Mouse (Mus musculus) embryonic facial prominence, embryonic 14.5 days (tissue): ENCODE measurements around the gene Trib3. TPM values are rescaled to one million over a fixed set of nuclear protein-coding genes. Genes with fewer than 3 reads are reported as not detected.

Experiments
- ATAC-seq: fragments of 200-750 bp; cut with Nextera tagmentation; 2 replicates; pipeline ENCODE4 v1.8.0; 2017; ENCODE audit warnings: low read depth, moderate number of reproducible peaks, moderate TSS enrichment
- DNase-seq: peaks from one replicate; pipeline ENCODE4 v3.0.0-alpha.2; 2015; ENCODE audit warnings: low spot score
- H3K27ac ChIP-seq: fragments of 300-500 bp; sonication (generic); replicated peaks from 2 replicates; pipeline ENCODE4 v1.5.1; 2014; ENCODE audit warnings: low read depth, mild to moderate bottlenecking, low read length, moderate library complexity
- H3K27me3 ChIP-seq: fragments of 300-500 bp; sonication (generic); replicated peaks from 2 replicates; pipeline ENCODE4 v1.6.1; 2014; ENCODE audit warnings: low read length; ENCODE audit not compliant: control insufficient read depth, insufficient read depth
- H3K36me3 ChIP-seq: fragments of 300-500 bp; sonication (generic); 2 replicates; pipeline ENCODE4 v1.6.1; 2014; ENCODE audit warnings: low read length, mixed read lengths; ENCODE audit not compliant: control insufficient read depth, insufficient read depth
- H3K4me1 ChIP-seq: fragments of 300-500 bp; sonication (generic); 2 replicates; pipeline ENCODE4 v1.6.1; 2014; ENCODE audit warnings: antibody characterized with exemption, low read length; ENCODE audit not compliant: control insufficient read depth, insufficient read depth
- H3K4me2 ChIP-seq: fragments of 300-500 bp; sonication (generic); 2 replicates; pipeline ENCODE4 v1.6.1; 2014; ENCODE audit warnings: low read depth, mild to moderate bottlenecking, low read length, moderate library complexity, mixed read lengths
- H3K4me3 ChIP-seq: fragments of 300-500 bp; sonication (generic); 2 replicates; pipeline ENCODE4 v1.5.1; 2014; ENCODE audit warnings: low read depth, mild to moderate bottlenecking, low read length
- H3K9ac ChIP-seq: fragments of 300-500 bp; sonication (generic); 2 replicates; pipeline ENCODE4 v1.6.1; 2014; ENCODE audit warnings: low read depth, mild to moderate bottlenecking, low read length, moderate library complexity, mixed read lengths
- H3K9me3 ChIP-seq: fragments of 300-500 bp; sonication (generic); 2 replicates; pipeline ENCODE4 v1.6.1; 2016; ENCODE audit warnings: low read length; ENCODE audit not compliant: control insufficient read depth
- WGBS: fragments of 180-500 bp; shearing (Covaris S2); extraction: QIAGEN DNeasy Blood & Tissue Kit; methylation state at CpG from one replicate; pipeline ENCODE4 v1.1.7; 2014; 5-methylcytosine and 5-hydroxymethylcytosine counted together
- polyA plus RNA-seq: library from polyadenylated mRNA; unstranded; fragments of >200 nt; fragmentation: Nextera tagmentation; extraction: Ambion mirVana; gene quantifications from 2 replicates; pipeline ENCODE4 v1.2.1, GENCODE M21; 2014

The Trib3 gene
- polyA plus RNA-seq, 1 experiment from 2014 or later, result 3.0 TPM

DNA sequence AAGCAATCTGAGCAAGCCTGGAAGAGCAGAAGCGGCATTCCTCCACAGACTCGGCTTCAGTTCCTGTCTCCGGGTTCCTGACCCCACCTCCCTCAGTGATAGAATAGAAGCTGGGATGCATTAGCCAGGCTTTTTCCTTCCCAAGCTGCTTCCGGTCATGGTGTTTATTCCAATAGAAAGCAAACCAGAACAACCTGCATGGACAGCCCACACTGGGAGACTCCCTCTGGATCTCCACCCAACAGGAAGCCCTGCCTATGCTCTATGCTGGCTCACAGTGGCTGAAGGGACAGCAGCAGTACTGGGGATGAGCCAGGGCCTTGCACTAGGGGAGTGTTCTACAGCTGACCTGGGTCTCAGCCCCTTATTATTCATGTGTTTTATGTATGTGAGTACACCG is 15.9 kb downstream of the Trib3 start:
- WGBS, result 53% methylated on average over 5 of the region's 5 CpGs
- H3K36me3 ChIP-seq, result peaks cover 68% of the 10 kb centered on the region
- no peak for ATAC-seq

DNA sequence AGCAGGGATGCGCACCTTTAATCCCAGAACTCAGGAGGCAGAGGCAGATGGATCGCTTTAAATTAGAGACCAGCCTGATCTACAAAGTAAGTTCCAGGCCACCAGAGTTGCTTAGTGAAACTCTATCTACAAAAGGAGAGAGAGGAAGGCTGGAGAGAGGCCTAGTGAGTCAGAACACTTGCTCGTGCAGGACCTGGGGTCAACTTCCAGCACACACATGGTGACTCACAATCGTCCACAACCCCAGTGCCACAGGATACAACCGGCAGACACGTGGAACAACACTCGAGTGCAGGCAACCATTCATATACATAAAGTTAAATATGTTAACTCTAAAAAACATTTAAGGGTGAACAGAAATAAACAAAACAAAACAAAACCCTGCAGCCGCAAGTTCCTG is 17.2 kb downstream of the Trib3 start:
- ATAC-seq, result no peak
- DNase-seq, result no peak
- no peak overlapping the region for H3K9ac ChIP-seq
- peaks cover 79% of the 10 kb centered on the region for H3K36me3 ChIP-seq
- H3K27me3 ChIP-seq, result no peaks in the 10 kb centered on the region
- no peak overlapping the region for H3K4me3 ChIP-seq
- no peaks in the 10 kb centered on the region for H3K9me3 ChIP-seq
- H3K4me2 ChIP-seq, result no peak overlapping the region
- 80% methylated on average over 8 of the region's 8 CpGs for WGBS
- H3K27ac ChIP-seq, result no peak overlapping the region
- peaks cover 11% of the 10 kb centered on the region for H3K4me1 ChIP-seq

More for the DNA sequence above, 15.9 kb downstream of the Trib3 start:
- no peak overlapping the region for H3K9ac ChIP-seq
- H3K27ac ChIP-seq, result no peak overlapping the region
- no peak overlapping the region for H3K4me2 ChIP-seq
- peak; percentile 25 for DNase-seq
- H3K9me3 ChIP-seq, result no peaks in the 10 kb centered on the region
- H3K27me3 ChIP-seq, result no peaks in the 10 kb centered on the region
- no peak overlapping the region for H3K4me3 ChIP-seq
- H3K4me1 ChIP-seq, result peaks cover 11% of the 10 kb centered on the region

DNA sequence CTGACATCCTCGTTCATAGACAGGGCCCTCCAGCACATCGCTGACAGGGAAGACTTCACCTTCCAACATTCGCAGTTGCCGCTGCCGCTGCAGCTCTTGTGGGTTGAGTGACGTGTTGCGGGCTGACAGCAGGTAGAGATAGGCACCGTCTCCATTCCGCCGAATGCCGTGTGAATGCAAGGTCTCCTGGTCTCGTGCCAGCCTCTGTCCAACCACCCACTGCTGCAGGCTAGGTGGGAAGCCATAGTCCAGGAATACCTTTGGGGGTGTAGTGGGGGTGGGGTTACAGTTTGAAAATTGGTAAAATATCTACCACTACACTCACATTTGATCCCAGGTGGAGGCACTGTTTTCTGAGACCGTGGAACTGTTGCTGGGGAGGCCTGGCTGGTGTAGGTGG is 17.7 kb downstream of the Trib3 start:
- 91% methylated on average over 13 of the region's 13 CpGs for WGBS
- Histone ChIP-seq H3K27me3 (no peaks in the 10 kb centered on the region), H3K36me3 (peaks cover 80% of the 10 kb centered on the region), H3K4me2 (no peak overlapping the region), H3K27ac (no peak overlapping the region), H3K9me3 (no peaks in the 10 kb centered on the region), H3K9ac (no peak overlapping the region), H3K4me3 (no peak overlapping the region), H3K4me1 (peaks cover 8% of the 10 kb centered on the region)
- no peak for ATAC-seq
- DNase-seq, result no peak

DNA sequence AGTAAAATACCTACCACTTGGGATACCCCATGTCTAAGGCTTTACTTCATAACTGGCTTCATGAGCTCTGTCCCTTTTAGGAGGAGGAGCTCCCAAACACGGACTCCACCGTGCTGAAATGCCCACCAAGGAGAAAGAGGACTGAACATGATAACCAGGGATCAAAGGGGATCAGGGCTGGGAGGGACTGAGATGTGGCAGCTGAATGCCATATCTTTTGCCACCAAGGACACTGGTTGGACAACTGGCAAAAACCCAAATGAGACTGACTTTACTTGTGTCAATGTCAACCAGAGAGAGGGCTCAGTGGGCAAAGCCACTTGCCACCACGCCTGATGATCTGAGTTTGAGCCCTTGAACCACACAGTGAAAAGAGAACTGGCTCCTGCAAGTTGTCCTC is 19.0 kb downstream of the Trib3 start:
- H3K4me1 ChIP-seq, result no peaks in the 10 kb centered on the region
- H3K9ac ChIP-seq, result no peak overlapping the region
- DNase-seq (no peak), ATAC-seq (no peak)
- H3K9me3 ChIP-seq, result no peaks in the 10 kb centered on the region
- 84% methylated on average over 3 of the region's 3 CpGs for WGBS
- no peak overlapping the region for H3K27ac ChIP-seq
- H3K27me3 ChIP-seq, result no peaks in the 10 kb centered on the region
- H3K4me3 ChIP-seq, result no peak overlapping the region
- peaks cover 82% of the 10 kb centered on the region for H3K36me3 ChIP-seq
- H3K4me2 ChIP-seq, result no peak overlapping the region

DNA sequence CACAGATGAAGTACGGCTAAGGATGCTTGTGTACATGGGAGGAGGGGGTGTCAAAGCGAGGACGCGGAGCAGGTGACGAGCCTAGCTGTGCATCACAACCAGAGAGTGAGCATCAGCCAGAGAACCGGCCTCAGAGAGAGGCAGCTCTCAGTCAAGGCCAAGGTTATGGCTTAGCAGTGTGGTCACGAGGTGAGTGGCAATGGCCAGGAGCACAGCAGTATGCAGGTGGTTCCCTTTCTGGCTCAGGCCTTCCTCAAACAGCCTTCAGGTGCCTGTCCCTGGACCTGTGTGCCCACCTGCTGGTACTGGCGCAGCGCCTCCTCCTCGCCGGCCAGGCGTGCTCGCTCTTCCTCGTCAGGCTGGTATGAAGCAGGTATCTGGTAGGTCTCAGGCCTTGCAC is 19.9 kb downstream of the Trib3 start:
- 95% methylated on average over 14 of the region's 14 CpGs for WGBS
- H3K4me3 ChIP-seq, result no peak overlapping the region
- DNase-seq (no peak), ATAC-seq (no peak)
- no peaks in the 10 kb centered on the region for H3K27me3 ChIP-seq
- peaks cover 76% of the 10 kb centered on the region for H3K36me3 ChIP-seq
- H3K9ac ChIP-seq, result no peak overlapping the region
- H3K4me1 ChIP-seq, result no peaks in the 10 kb centered on the region
- H3K9me3 ChIP-seq, result no peaks in the 10 kb centered on the region
- H3K4me2 ChIP-seq, result no peak overlapping the region
- H3K27ac ChIP-seq, result no peak overlapping the region

DNA sequence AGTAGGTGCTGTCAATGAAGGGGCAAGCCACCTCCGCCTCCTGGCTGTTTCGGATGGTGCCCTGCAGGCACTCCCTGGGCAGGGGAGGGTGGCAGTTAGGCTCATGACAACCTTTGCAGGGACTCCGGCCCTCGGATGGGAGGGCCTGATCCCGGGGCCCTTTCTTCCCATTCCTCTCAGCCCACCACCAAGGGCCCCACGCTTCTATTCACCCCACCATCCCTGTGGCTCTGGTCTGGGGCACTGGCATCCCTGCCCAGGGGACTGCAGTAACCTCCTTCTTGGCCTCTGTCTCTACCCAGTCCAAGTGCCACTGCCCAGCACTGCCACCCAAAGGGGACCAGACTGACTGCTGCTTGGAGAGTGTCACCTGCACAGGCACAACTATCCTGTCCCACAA is 21.6 kb downstream of the Trib3 start:
- WGBS, result 93% methylated on average over 6 of the region's 6 CpGs
- ATAC-seq, result no peak

DNA sequence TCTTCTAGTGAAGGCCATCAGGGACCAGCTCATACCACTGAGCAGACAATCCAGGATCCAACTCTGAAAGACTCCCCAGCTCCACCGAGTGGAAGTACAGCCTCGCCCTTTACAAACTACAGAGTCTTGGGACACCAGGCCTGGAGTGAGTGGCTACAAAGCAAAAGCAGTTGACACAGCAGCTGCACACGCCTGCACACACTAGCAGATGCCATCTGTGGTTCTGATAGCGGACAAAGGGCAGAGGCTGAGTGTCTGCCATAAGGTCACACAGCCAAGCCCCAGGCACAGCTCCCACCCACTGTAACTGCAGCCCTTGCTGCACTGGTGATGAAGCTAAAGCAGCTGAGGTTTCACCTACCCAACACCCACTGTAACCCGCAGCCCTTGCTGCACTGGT is 22.3 kb downstream of the Trib3 start:
- Histone ChIP-seq H3K4me2 (no peak overlapping the region), H3K9ac (no peak overlapping the region), H3K27ac (no peak overlapping the region), H3K4me1 (no peaks in the 10 kb centered on the region), H3K36me3 (peaks cover 76% of the 10 kb centered on the region), H3K4me3 (no peak overlapping the region), H3K9me3 (no peaks in the 10 kb centered on the region), H3K27me3 (no peaks in the 10 kb centered on the region)
- 87% methylated on average over 5 of the region's 5 CpGs for WGBS
- DNase-seq (no peak), ATAC-seq (peak; percentile 23; the same call in 1 of the 2 replicates)

More for the DNA sequence above, 21.6 kb downstream of the Trib3 start:
- no peaks in the 10 kb centered on the region for H3K27me3 ChIP-seq
- H3K9me3 ChIP-seq, result no peaks in the 10 kb centered on the region
- H3K4me1 ChIP-seq, result no peaks in the 10 kb centered on the region
- H3K9ac ChIP-seq, result no peak overlapping the region
- no peak for DNase-seq
- H3K4me3 ChIP-seq, result no peak overlapping the region
- H3K4me2 ChIP-seq, result no peak overlapping the region
- H3K36me3 ChIP-seq, result peaks cover 78% of the 10 kb centered on the region
- H3K27ac ChIP-seq, result no peak overlapping the region

DNA sequence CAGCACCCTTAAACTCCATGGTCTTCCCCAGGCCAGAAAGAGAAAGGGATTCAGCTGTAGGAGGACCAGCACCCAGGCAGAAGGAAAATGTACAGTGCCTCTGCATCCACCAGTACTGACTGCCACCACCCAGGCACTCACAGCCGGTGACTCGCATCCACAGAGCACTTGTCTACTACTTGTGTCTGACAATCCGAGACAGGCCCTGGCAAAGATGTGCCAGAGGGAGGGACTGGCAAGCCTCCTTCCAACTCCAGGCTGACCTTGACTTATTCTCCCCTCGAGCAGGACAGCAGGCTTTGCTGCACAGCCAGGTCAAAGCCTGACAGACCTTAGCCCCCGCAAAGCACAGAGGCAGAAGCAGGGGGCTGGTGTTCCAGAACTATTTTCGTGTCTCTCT is 26.8 kb downstream of the Trib3 start:
- Histone ChIP-seq H3K4me2 (no peak overlapping the region), H3K27me3 (no peaks in the 10 kb centered on the region), H3K4me1 (no peaks in the 10 kb centered on the region), H3K9ac (no peak overlapping the region), H3K4me3 (no peak overlapping the region), H3K27ac (no peak overlapping the region), H3K36me3 (peaks cover 74% of the 10 kb centered on the region), H3K9me3 (no peaks in the 10 kb centered on the region)
- DNase-seq (no peak), ATAC-seq (no peak)
- WGBS, result 89% methylated on average over 6 of the region's 6 CpGs

DNA sequence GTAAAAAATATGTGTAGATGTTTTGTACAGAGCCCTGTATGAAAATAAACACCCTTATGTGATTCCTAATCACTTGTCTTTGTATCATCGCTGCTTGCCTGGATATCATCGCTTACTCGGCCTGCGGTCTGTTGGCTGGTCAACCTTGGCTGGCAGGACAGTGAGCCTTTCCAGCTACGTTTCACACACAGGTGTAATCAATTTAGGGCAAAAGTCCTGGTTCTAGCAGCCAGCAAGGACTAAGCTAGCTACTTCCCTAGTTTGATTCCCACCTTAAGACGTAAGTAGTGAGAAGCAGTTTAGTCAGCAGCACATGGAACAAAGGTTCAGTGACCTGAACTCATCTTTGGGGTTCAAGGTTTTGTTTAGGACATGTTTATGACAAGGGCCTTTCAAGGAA is 29.9 kb downstream of the Trib3 start:
- H3K4me3 ChIP-seq, result no peak overlapping the region
- no peak overlapping the region for H3K9ac ChIP-seq
- H3K27me3 ChIP-seq, result no peaks in the 10 kb centered on the region
- 82% methylated on average over 6 of the region's 6 CpGs for WGBS
- H3K4me1 ChIP-seq, result no peaks in the 10 kb centered on the region
- ATAC-seq (no peak), DNase-seq (no peak)
- H3K4me2 ChIP-seq, result no peak overlapping the region
- H3K9me3 ChIP-seq, result no peaks in the 10 kb centered on the region
- H3K27ac ChIP-seq, result no peak overlapping the region
- H3K36me3 ChIP-seq, result peaks cover 93% of the 10 kb centered on the region
